Comparison of ENCODE assay signal across 8 mouse cellular contexts in the genomic region with DNA sequence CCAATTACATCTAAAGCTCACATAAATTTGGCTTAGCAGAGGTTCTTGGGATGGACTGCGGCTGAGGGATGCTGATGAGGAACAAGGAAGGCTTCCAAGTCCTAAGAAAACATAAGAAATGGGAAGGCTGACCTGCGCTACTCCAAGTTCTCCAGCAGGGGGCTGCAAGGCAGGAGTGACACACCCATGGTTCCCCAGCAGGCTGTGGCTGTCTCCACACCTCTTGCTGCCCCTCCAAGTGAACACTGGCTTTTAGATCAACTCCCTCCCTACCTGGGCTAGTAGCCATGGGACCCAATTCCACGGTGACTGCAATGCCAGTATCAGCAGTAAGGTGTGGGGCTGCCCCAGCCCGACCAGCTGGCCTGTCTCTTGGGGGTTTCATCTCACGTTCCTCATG. TPM values are rescaled to one million over a fixed set of nuclear protein-coding genes. Genes with fewer than 3 reads are reported as not detected.
DNase-seq lines count a peak whose midpoint lies in the region; ATAC-seq and TF ChIP-seq lines count a peak whose summit lies in the region.

No protein-coding gene starts in this region.

- WGBS in embryonic facial prominence, embryonic 14.5 days = 32% methylated on average over 5 of the region's 5 CpGs

- H3K27ac ChIP-seq in embryonic facial prominence, embryonic 14.5 days (replicated peaks; ENCODE audit: low read depth, low read length) = no peak overlapping the region

- H3K9me3 ChIP-seq in G1E (replicated peaks) = no peaks in the 10 kb centered on the region
- H3K9me3 ChIP-seq in embryonic facial prominence, embryonic 14.5 days (ENCODE audit: control insufficient read depth, low read length) = no peaks in the 10 kb centered on the region

- H3K4me3 ChIP-seq in G1E (ENCODE audit: low read depth, low read length) = no peak overlapping the region
- H3K4me3 ChIP-seq in embryonic facial prominence, embryonic 14.5 days (ENCODE audit: low read depth, low read length) = no peak overlapping the region

- H3K4me2 ChIP-seq in embryonic facial prominence, embryonic 14.5 days (ENCODE audit: low read depth, low read length) = no peak overlapping the region

- no peak overlapping the region for H3K9ac ChIP-seq in embryonic facial prominence, embryonic 14.5 days (ENCODE audit: low read depth, low read length)

- peaks cover 18% of the 10 kb centered on the region for H3K36me3 ChIP-seq in G1E (replicated peaks)
- H3K36me3 ChIP-seq in embryonic facial prominence, embryonic 14.5 days (ENCODE audit: control insufficient read depth, insufficient read depth, low read length) = peaks cover 31% of the 10 kb centered on the region

- peak; percentile 53 for DNase-seq in G1E (ENCODE audit: low spot score)
- peak; percentile 47 for DNase-seq in adrenal gland, postnatal 25 days
- DNase-seq in embryonic facial prominence, embryonic 14.5 days (ENCODE audit: low spot score) = peak; percentile 76
- DNase-seq in heart, postnatal 14 days = peak; percentile 64 to 80
- peak; percentile 79 to 81 for DNase-seq in kidney, postnatal 4 days
- DNase-seq in lung, postnatal 4 days = peak; percentile 63 to 80
- DNase-seq in right cerebral cortex, adult 18-20 months = peak; percentile 46

- H3K4me1 ChIP-seq in G1E (ENCODE audit: insufficient read depth, low read depth, low read length) = peaks cover 11% of the 10 kb centered on the region
- no peaks in the 10 kb centered on the region for H3K4me1 ChIP-seq in embryonic facial prominence, embryonic 14.5 days (ENCODE audit: control insufficient read depth, insufficient read depth, low read length)

- TF ChIP-seq CTCF in G1E (IDR thresholded peaks at IDR 0.05; ENCODE audit: low read depth, low read length) = peak; percentile 97

- no peak for ATAC-seq in G1E (ENCODE audit: extremely low read depth, insufficient number of reproducible peaks, low FRiP score, poor library complexity, severe bottlenecking)
- ATAC-seq in embryonic facial prominence, embryonic 14.5 days (ENCODE audit: low read depth) = peak; percentile 45; the same call in 1 of the 2 replicates
- no peak; the same call in 1 of the 2 replicates for ATAC-seq in erythroblast, adult 5-6 weeks (replicated peaks; ENCODE audit: low FRiP score, poor library complexity, severe bottlenecking)

- peaks cover 2% of the 10 kb centered on the region; the same call in 1 of the 2 replicates for H3K27me3 ChIP-seq in G1E (ENCODE audit: insufficient read depth, low read length)
- H3K27me3 ChIP-seq in embryonic facial prominence, embryonic 14.5 days (replicated peaks; ENCODE audit: control insufficient read depth, insufficient read depth, low read length) = no peaks in the 10 kb centered on the region

- intact Hi-C loops in heart, postnatal 14 days (cut with DNase I) = loop anchor here (1.0 kb wide), 1 partner anchor 137 kb away; no protein-coding TSS in a partner anchor

RNA-seq across cellular contexts. Expression of a gene that starts 43.4 kb away (rescaled TPM):
- total RNA-seq in G1E (2014; fragmentation: Nextera tagmentation) = 86.3 and 91.1 TPM in 2 replicates
- 50.7 and 59.3 TPM in 2 replicates for total RNA-seq in G1E (2017)
- 54.4 and 62.7 TPM in 2 replicates for polyA plus RNA-seq in G1E (2012)
- total RNA-seq in adrenal gland, postnatal 25 days (2021) = 61.5 and 65.3 TPM in 2 replicates
- polyA plus RNA-seq in embryonic facial prominence, embryonic 14.5 days (2014; fragmentation: Nextera tagmentation; extraction: Ambion mirVana) = 31.5 and 35.3 TPM in 2 replicates
- total RNA-seq in heart, postnatal 14 days (2021) = 10 to 100 TPM; 28.9 to 29.9 TPM
- 2.9 and 9.6 TPM in 2 replicates for total RNA-seq in erythroblast, adult 5-6 weeks (2015; ENCODE audit: low replicate concordance)
- total RNA-seq in erythroblast, adult 5-6 weeks (2017; ENCODE audit: low replicate concordance) = 3.3 and 6.0 TPM in 2 replicates
